Mouse (Mus musculus) embryonic facial prominence, embryonic 10.5 days (tissue): ENCODE measurements at regions not wholly inside any gene's neighbourhood (a gene's known extent, or its start where the extent isn't known, plus 50 kb on each side); places are given as distances from the start of the nearest gene placed in this dataset.
A peak's percentile ranks its signal among the peaks of the same experiment; 100 is the strongest.

ENCODE experiments used
- DNase-seq: peaks from one replicate; pipeline ENCODE4 v3.0.0-alpha.2; 2017; ENCODE audit warnings: low spot score
- H3K27ac ChIP-seq: fragments of 300-500 bp; sonication (generic); replicated peaks from 2 replicates; pipeline ENCODE4 v1.5.1; 2016; ENCODE audit warnings: mild to moderate bottlenecking
- H3K27me3 ChIP-seq: fragments of 300-500 bp; sonication (generic); replicated peaks from 2 replicates; pipeline ENCODE4 v1.6.1; 2016; ENCODE audit warnings: low read depth, mild to moderate bottlenecking; ENCODE audit not compliant: poor library complexity, severe bottlenecking
- H3K36me3 ChIP-seq: fragments of 300-500 bp; sonication (generic); replicated peaks from 2 replicates; pipeline ENCODE4 v1.6.1; 2016; ENCODE audit warnings: mild to moderate bottlenecking, moderate library complexity
- H3K4me1 ChIP-seq: fragments of 300-500 bp; sonication (generic); 2 replicates; pipeline ENCODE4 v1.6.1; 2016
- H3K4me3 ChIP-seq: fragments of 300-500 bp; sonication (generic); 2 replicates; pipeline ENCODE4 v1.5.1; 2016; ENCODE audit warnings: mild to moderate bottlenecking, moderate library complexity
- H3K9me3 ChIP-seq: fragments of 300-500 bp; sonication (generic); 2 replicates; pipeline ENCODE4 v1.6.1; 2016; ENCODE audit warnings: mild to moderate bottlenecking
- WGBS: fragments of 180-500 bp; shearing (Covaris S2); methylation state at CpG from one replicate; pipeline ENCODE4 v1.1.7; 2016; 5-methylcytosine and 5-hydroxymethylcytosine counted together

DNA sequence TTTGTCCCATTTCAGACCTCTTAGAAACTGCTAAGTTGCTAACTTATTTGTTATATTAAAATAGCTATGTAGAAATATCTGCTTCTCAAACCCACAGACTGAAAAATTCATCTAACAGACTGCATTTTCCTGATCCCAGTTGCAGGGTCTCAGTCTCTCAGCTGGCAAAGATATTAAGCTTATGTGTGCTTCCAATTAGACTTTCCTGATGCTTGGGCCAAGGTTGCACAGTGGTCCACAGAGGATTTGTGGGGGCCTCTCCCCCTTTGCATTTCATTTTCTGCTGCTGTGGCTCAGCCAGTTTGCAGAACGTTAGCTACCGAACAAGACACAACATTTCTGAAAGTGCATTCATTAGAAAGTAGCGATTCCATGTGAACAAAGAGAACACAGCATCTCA lies 457.4 kb downstream of the Plcl1 start:
- Histone ChIP-seq H3K27me3 (no peaks in the 10 kb centered on the region), H3K4me1 (no peaks in the 10 kb centered on the region), H3K4me3 (no peak overlapping the region), H3K9me3 (no peaks in the 10 kb centered on the region), H3K36me3 (no peaks in the 10 kb centered on the region), H3K27ac (no peak overlapping the region)
- 88% methylated on average over 3 of the region's 3 CpGs for WGBS
- DNase-seq: no peak

GRCm38 (mm10) chr1:55865274-55865673 lies 459.6 kb downstream of the Plcl1 start:
- no peaks in the 10 kb centered on the region for H3K36me3 ChIP-seq
- WGBS: 69% methylated on average over 4 of the region's 4 CpGs

GRCm38 (mm10) chr1:55866677-55867076 lies 461.0 kb downstream of the Plcl1 start:
- H3K36me3 ChIP-seq: no peaks in the 10 kb centered on the region
- H3K27ac ChIP-seq: no peak overlapping the region
- H3K27me3 ChIP-seq: no peaks in the 10 kb centered on the region
- no peak overlapping the region for H3K4me3 ChIP-seq
- no peaks in the 10 kb centered on the region for H3K4me1 ChIP-seq
- no peaks in the 10 kb centered on the region for H3K9me3 ChIP-seq
- no peak for DNase-seq

More at GRCm38 (mm10) chr1:55865274-55865673, 459.6 kb downstream of the Plcl1 start:
- Histone ChIP-seq H3K4me3 (no peak overlapping the region), H3K27ac (no peak overlapping the region), H3K27me3 (no peaks in the 10 kb centered on the region), H3K9me3 (no peaks in the 10 kb centered on the region), H3K4me1 (no peaks in the 10 kb centered on the region)
- no peak for DNase-seq

- Histone ChIP-seq H3K4me3 (no peak overlapping the region), H3K9me3 (no peaks in the 10 kb centered on the region), H3K27ac (no peak overlapping the region), H3K36me3 (no peaks in the 10 kb centered on the region), H3K27me3 (no peaks in the 10 kb centered on the region), H3K4me1 (peaks cover 5% of the 10 kb centered on the region; the same call in 1 of the 2 replicates)
- WGBS: 82% methylated on average over 4 of the region's 4 CpGs
- no peak for DNase-seq
Observed at GRCm38 (mm10) chr1:55873583-55873982, 467.9 kb downstream of the Plcl1 start.

GRCm38 (mm10) chr1:55874143-55874867 lies 468.6 kb downstream of the Plcl1 start:
- Histone ChIP-seq H3K36me3 (no peaks in the 10 kb centered on the region), H3K27me3 (no peaks in the 10 kb centered on the region), H3K4me3 (no peak overlapping the region), H3K9me3 (no peaks in the 10 kb centered on the region), H3K27ac (no peak overlapping the region), H3K4me1 (peaks cover 5% of the 10 kb centered on the region; the same call in 1 of the 2 replicates)
- DNase-seq: peak; percentile 81
- 25% methylated on average over 7 of the region's 7 CpGs for WGBS

GRCm38 (mm10) chr1:55874868-55875144 lies 469.1 kb downstream of the Plcl1 start:
- H3K27me3 ChIP-seq: no peaks in the 10 kb centered on the region
- WGBS: 74% methylated on average over 4 of the region's 4 CpGs

GRCm38 (mm10) chr1:55884576-55884975 lies 478.9 kb downstream of the Plcl1 start:
- H3K36me3 ChIP-seq: no peaks in the 10 kb centered on the region
- no peak overlapping the region for H3K4me3 ChIP-seq
- H3K9me3 ChIP-seq: peaks cover 3% of the 10 kb centered on the region; the same call in 1 of the 2 replicates
- H3K4me1 ChIP-seq: peaks cover 27% of the 10 kb centered on the region
- H3K27me3 ChIP-seq: peaks cover 34% of the 10 kb centered on the region
- H3K27ac ChIP-seq: no peak overlapping the region
- DNase-seq: no peak

More at GRCm38 (mm10) chr1:55874868-55875144, 469.1 kb downstream of the Plcl1 start:
- Histone ChIP-seq H3K4me3 (no peak overlapping the region), H3K27ac (no peak overlapping the region), H3K4me1 (peaks cover 5% of the 10 kb centered on the region; the same call in 1 of the 2 replicates), H3K36me3 (no peaks in the 10 kb centered on the region), H3K9me3 (no peaks in the 10 kb centered on the region)
- no peak for DNase-seq

GRCm38 (mm10) chr1:55886383-55887070 lies 480.8 kb downstream of the Plcl1 start:
- Histone ChIP-seq H3K4me3 (no peak overlapping the region), H3K27me3 (peaks cover 52% of the 10 kb centered on the region), H3K9me3 (no peaks in the 10 kb centered on the region), H3K4me1 (peaks cover 27% of the 10 kb centered on the region), H3K27ac (no peak overlapping the region), H3K36me3 (no peaks in the 10 kb centered on the region)
- 8% methylated on average over 5 of the region's 5 CpGs for WGBS
- DNase-seq: peak; percentile 57

DNA sequence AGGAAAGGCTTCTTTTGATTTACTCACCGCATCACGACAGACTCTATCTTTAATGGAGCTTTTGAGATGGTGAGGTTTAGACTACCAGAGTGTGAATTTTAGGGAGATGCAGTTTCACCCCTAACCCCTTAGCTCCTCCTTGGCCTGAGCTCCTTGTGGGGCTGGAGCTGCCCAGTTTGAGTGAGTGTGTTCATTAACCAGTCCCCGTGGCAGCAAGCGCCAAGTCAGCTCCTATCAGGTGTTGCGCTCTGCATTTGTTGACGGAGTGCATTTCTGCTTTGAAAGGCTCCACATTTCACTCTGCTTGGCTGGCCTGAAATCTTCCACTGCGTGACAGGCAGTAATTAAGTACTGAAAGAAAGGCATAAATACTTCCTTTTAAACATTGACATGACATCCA lies 481.7 kb downstream of the Plcl1 start:
- Histone ChIP-seq H3K36me3 (no peaks in the 10 kb centered on the region), H3K4me1 (peaks cover 27% of the 10 kb centered on the region), H3K27ac (no peak overlapping the region), H3K9me3 (no peaks in the 10 kb centered on the region), H3K4me3 (no peak overlapping the region), H3K27me3 (peaks cover 58% of the 10 kb centered on the region)
- 45% methylated on average over 7 of the region's 7 CpGs for WGBS
- peak; percentile 21 for DNase-seq

- 38% methylated on average over 17 of the region's 17 CpGs for WGBS
- Histone ChIP-seq H3K9me3 (no peaks in the 10 kb centered on the region), H3K4me3 (no peak overlapping the region; the same call in 1 of the 2 replicates), H3K27ac (no peak overlapping the region; the same call in 1 of the 2 replicates), H3K36me3 (no peaks in the 10 kb centered on the region), H3K4me1 (peaks cover 27% of the 10 kb centered on the region), H3K27me3 (peaks cover 73% of the 10 kb centered on the region)
- DNase-seq: peak; percentile 17
Observed at GRCm38 (mm10) chr1:55888711-55889366, 483.1 kb downstream of the Plcl1 start.

GRCm38 (mm10) chr1:55890511-55891151 lies 484.9 kb downstream of the Plcl1 start:
- Histone ChIP-seq H3K27ac (no peak overlapping the region), H3K4me1 (peaks cover 27% of the 10 kb centered on the region), H3K4me3 (no peak overlapping the region), H3K27me3 (peaks cover 65% of the 10 kb centered on the region), H3K36me3 (no peaks in the 10 kb centered on the region), H3K9me3 (no peaks in the 10 kb centered on the region)
- peak; percentile 22 for DNase-seq
- WGBS: 53% methylated on average over 15 of the region's 15 CpGs

DNA sequence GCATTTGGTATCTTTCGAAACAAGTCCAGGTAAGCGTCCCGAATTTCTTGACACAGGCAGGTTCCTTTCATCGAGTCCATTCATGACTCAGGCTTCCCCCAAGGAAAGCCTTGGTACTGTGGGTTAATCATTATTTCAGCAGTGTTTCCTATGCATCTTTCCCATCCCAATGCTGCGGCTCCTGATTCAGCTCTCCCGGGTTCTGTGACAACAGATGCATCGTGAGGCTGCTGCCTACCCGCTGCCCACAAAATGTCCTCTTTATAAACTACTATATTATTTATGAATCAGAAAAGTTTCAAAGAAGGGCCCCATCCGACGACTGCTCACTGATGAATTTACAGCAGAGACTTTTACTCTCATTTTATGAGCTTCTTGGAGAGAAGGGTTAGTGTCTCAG lies 486.2 kb downstream of the Plcl1 start:
- 88% methylated on average over 10 of the region's 10 CpGs for WGBS
- H3K27me3 ChIP-seq: peaks cover 70% of the 10 kb centered on the region
- peaks cover 25% of the 10 kb centered on the region for H3K4me1 ChIP-seq
- H3K36me3 ChIP-seq: no peaks in the 10 kb centered on the region
- H3K27ac ChIP-seq: no peak overlapping the region
- DNase-seq: no peak
- no peak overlapping the region for H3K4me3 ChIP-seq
- no peaks in the 10 kb centered on the region for H3K9me3 ChIP-seq
